Mouse (Mus musculus) heart, postnatal 10 days (tissue): ENCODE measurements around the gene Tmsb15l. TPM values are rescaled to one million over a fixed set of nuclear protein-coding genes. Genes with fewer than 3 reads are reported as not detected.
"Not testable (repeated sequence)": the region's sequence is repeated elsewhere in the genome, so short reads cannot be mapped to it uniquely, and the experiment has no call there.

Source experiments
- DNase-seq, 2 experiments: peaks; one replicate each; pipeline ENCODE4 v3.0.0; 2021
- intact Hi-C: fragments of 180-260 bp; cut with DNase I; formaldehyde crosslinking; loops from one replicate; pipeline ENCODE4 v1.15.1; 2025
- total RNA-seq, 2 experiments: library from RNA; stranded (reverse); gene quantifications; 2 replicates each; pipeline ENCODE4 v1.2.3; 2021

The Tmsb15l gene
- total RNA-seq = 1 to 10 TPM in 1 of 2 experiments, under 1 TPM in 1; 0.67 to 1.0 TPM

GRCm38 (mm10) chrX:136976424-136977084, at the start of gene Tmsb15l, which contains the start of gene Tmsb15b1:
Tmsb15l (minus strand) TSS chrX:136976869.
Tmsb15b1 (minus strand) TSS chrX:136976874.
- intact Hi-C loops = loop anchor here (5.0 kb wide), 1 partner anchor 41 kb away; no protein-coding TSS in a partner anchor
- peak; percentile 6 to 45 for DNase-seq

DNA sequence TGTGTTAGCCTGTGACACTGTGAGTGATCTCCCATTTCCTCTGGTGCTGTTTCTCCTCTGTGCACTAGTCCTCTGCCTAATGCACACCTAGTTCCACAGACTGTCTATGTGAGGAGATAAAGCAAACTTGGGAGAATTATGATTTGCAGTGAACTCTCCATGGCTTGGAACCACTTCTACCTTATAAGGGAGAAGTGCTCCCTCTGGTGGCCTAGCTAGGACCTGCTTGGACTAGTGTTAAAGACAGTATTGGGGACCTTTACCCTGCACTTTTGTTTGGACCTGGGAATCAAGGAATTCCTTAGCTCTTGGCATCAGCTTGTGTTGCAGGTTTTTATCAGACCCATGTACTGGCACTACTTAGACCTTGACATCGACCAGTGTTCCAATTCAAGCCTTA, 42.6 kb upstream of the Tmsb15l start:
- peak; percentile 32 to 65 for DNase-seq
- intact Hi-C loops = loop anchor here (5.0 kb wide), 3 partner anchors 42 to 277 kb away; partner anchors contain the start of genes Morf4l2, Tmsb15b1, Tmsb15b2 and Tmsb15l

- intact Hi-C loops = loop anchor here (5.0 kb wide), 3 partner anchors 40 to 275 kb away; partner anchors contain the start of genes Morf4l2, Tmsb15b1, Tmsb15b2 and Tmsb15l
- no peak for DNase-seq
Measured at GRCm38 (mm10) chrX:137017668-137018067, 41.0 kb upstream of the Tmsb15l start.

- intact Hi-C loops = loop anchor here (5.0 kb wide), 3 partner anchors 38 to 273 kb away; partner anchors contain the start of genes Morf4l2, Tmsb15b1, Tmsb15b2 and Tmsb15l
- peak; percentile 46 to 62 for DNase-seq
Measured at GRCm38 (mm10) chrX:137015099-137015709, 38.5 kb upstream of the Tmsb15l start.

GRCm38 (mm10) chrX:136996256-136996655, 19.6 kb upstream of the Tmsb15l start:
- intact Hi-C loops = no loop called here
- no peak for DNase-seq

DNA sequence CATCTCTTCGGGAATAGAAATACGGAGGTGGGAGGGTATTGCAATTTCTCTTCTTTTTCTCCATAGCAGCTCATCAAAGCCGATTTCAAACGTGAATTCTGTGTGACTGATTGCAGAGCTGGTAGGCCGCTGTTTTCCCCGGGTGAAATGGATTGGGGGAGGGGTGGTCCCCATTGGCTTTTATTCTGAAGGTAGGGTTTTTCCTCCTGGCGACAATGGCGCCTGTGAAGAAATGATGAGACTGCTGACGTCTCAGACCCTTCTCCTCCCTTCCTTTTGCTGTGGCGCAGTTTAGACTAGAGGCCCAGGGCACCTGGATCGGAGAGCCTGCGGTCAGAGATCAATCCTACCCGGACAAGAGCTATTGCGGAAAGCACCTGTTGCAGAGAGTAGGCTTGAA, 17.0 kb upstream of the Tmsb15l start:
- DNase-seq = no peak
- intact Hi-C loops = no loop called here

GRCm38 (mm10) chrX:136992978-136993547, 16.4 kb upstream of the Tmsb15l start, which contains the start of gene Zcchc18:
Zcchc18 (plus strand) TSS chrX:136993155.
- DNase-seq = peak; percentile 41 to 43
- intact Hi-C loops = no loop called here

GRCm38 (mm10) chrX:136992191-136992965, 15.7 kb upstream of the Tmsb15l start:
- intact Hi-C loops = no loop called here

GRCm38 (mm10) chrX:136991274-136991673, 14.6 kb upstream of the Tmsb15l start:
- intact Hi-C loops = no loop called here
- DNase-seq = no peak

More at GRCm38 (mm10) chrX:136992191-136992965, 15.7 kb upstream of the Tmsb15l start:
- DNase-seq = no peak

DNA sequence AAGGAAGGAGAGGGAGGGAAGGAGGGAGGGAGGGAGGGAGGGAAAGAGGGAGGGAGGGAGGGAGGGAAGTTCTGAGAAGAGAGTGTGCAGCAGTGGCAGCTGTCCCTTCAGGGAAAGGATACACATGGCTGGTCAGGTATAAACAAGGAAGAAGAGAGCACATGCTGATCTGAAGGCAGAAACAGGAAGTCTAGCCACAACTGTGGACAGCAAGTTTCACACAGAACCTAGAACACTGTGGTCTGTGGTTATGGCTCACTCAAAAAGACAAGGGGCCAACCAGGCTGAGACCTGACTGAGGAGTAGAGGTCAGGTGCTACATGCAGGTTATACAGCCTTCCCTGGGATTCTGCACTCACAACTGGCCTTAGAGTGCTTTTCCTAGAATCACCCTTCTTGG, 9.4 kb upstream of the Tmsb15l start:
- intact Hi-C loops = no loop called here
- DNase-seq = no peak

DNA sequence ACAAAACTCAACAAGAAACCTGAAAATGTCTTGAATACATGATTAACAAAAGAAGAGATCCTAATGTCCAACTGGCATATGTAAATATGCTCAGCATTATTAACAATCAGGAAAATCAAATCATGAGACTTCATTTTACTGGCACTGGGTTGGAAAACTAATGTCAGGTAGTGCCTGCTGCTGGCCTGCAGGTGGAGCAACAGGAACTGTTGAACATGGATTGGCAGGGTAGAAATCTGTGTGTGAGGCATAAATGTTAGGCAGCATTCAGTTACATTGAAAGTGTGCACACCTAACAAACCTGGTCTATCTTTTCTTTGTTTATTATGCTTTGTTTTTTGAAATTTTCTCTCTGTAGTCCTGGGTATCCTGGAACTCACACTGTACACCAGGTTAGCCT, 1.9 kb upstream of the Tmsb15l start:
- DNase-seq = no peak
- intact Hi-C loops = loop anchor here (5.0 kb wide), 1 partner anchor 39 kb away; no protein-coding TSS in a partner anchor

DNA sequence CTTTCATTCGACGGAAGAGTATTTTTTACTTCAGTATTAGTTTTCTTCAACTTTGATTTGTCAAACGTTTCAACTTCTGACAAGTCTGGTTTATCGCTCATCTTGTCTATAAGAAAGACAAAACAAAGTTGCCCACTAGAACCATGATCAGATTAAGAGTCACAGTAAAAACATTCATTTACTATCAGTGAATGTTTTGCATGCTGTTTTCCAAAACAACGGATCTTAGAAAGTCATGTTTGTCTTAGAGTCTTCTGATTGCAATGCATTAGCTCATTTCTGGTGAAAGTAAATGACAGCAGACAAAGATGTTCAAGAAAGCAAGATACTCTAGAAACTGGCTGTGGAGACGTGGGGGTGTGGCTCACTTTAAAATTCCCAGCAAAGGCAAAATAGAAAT, 1.3 kb downstream of the Tmsb15l start, which contains the start of gene Tmsb15b2:
Tmsb15b2 (minus strand) TSS at position 101 of the 400 bp plus-strand sequence.
- DNase-seq = not testable (repeated sequence)

GRCm38 (mm10) chrX:136959688-136960087, 17.0 kb downstream of the Tmsb15l start:
- peak; percentile 3 to 6 for DNase-seq
- intact Hi-C loops = loop anchor here (5.0 kb wide), 1 partner anchor 58 kb away; no protein-coding TSS in a partner anchor

More for the DNA sequence above, 1.3 kb downstream of the Tmsb15l start, which contains the start of gene Tmsb15b2:
- intact Hi-C loops = loop anchor here (5.0 kb wide), 1 partner anchor 42 kb away; no protein-coding TSS in a partner anchor

DNA sequence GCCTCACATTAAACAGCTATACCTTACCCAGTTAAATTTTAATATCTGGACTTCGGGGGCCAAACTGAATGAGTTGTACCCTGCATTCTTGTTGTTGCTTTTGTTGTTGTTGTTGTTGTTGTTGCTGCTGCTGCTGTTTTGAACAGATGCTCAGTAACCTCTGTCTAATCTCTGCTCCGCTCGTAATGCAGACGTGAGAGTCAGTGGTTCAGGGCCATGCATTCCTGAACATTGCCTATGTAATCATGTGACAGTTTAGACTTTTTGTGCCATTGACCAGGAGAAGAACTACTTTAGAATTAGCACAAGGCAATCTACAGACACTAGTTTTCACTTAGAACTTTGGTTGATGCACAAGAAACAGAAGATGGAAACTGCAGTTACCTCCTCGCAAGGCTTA, 18.4 kb downstream of the Tmsb15l start:
- DNase-seq, intact Hi-C loops: not testable (repeated sequence)

GRCm38 (mm10) chrX:136957583-136958279, 18.9 kb downstream of the Tmsb15l start:
- intact Hi-C loops = not testable (repeated sequence)
- peak; percentile 2 to 54 for DNase-seq

DNA sequence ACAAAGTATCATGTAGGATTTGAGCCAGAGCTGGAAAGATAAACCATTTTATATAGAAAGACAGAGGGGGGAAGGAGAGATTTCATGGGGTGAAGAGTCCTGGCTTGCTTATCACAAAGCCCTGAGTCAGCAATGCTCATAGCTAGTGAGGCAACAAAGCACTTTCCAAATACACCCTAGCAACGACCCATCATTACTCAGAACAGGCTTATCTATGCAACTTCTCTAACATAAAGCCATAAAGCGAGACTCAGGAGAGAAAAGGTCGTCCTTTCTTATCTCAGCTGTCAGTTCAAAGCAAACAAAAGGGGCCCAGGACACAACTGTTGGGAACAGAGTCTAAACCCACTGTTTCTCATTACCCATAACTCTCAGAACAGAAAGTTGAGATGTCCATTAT, 38.7 kb downstream of the Tmsb15l start:
- DNase-seq = no peak
- intact Hi-C loops = no loop called here

- intact Hi-C loops = no loop called here
Measured at GRCm38 (mm10) chrX:136927031-136927430, 49.6 kb downstream of the Tmsb15l start, which contains the start of gene H2bfm. H2bfm (plus strand) TSS chrX:136927325.

DNA sequence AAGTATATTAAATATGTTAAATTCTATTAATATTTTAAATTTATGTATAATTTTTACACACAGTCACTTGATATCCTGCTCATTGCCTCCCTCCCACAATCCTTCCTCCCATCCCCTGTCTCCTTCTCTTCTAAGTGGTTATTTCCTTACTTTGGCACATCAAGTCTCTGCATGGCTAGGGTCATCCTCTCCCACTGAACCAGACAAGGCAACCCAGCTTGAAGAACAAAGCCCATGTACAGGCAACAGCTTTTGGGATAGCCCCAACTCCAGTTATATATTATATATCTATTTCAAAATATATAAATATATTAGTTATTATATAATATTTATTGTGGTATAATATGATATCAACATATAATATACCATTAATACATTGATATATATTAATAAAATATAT, 50.8 kb downstream of the Tmsb15l start:
- DNase-seq = no peak
- intact Hi-C loops = no loop called here

More at GRCm38 (mm10) chrX:136927031-136927430, 49.6 kb downstream of the Tmsb15l start, which contains the start of gene H2bfm:
- DNase-seq = no peak
